Mouse (Mus musculus) layer of hippocampus, adult 9-10 months (tissue): Measurements from ENCODE around the gene Cass4.

Experiments used
- DNase-seq: peaks from one replicate; pipeline ENCODE4 v3.0.0; 2022; ENCODE audit warnings: low spot score

Cass4 gene

DNA sequence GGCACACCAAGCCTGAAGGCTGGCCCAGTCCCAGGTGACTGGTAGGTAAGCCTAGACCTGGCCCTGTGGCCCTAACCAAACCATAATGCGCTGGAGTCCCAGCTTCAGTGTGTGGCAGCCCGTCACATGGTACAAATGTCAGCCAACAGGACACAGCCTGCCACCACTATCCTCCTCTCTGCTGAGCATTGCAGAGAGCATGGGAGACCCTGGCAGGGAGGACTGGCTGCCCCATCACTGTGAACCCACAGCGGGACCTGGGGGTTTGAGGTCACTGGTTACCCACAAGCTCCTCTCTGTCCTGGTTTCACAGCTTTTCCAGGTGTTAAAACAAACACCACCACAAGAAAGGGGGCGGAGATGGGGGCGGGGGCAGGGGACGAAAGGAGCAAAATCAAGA, 3.3 kb upstream of the Cass4 start:
- DNase-seq, result no peak

DNA sequence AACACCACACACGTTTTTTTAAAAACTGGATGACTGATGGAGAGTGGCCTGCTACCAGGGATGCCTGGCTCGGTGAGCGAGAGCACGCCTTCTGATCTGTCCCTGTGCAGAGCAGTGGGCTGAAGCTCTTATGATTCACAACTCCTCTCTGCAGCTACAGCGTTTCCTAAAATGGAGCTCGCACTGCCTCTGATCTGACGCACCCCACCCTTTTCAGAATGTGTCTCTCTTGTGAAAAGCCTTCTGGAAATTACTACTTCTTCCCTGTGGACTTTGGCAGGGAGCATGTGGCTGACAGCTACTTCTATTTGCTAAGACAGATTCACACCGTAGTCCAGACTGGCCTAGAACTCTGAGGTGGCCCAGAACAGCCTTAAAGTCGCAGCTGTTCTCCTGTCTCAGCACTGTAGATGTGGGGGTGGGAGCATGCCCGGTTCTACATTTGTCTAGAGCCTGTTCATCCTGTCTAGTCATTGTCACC, 1.5 kb upstream of the Cass4 start:
- DNase-seq, result no peak

GRCm38 (mm10) chr2:172394052-172394392, 428 bp downstream of the Cass4 start:
- no peak for DNase-seq

DNA sequence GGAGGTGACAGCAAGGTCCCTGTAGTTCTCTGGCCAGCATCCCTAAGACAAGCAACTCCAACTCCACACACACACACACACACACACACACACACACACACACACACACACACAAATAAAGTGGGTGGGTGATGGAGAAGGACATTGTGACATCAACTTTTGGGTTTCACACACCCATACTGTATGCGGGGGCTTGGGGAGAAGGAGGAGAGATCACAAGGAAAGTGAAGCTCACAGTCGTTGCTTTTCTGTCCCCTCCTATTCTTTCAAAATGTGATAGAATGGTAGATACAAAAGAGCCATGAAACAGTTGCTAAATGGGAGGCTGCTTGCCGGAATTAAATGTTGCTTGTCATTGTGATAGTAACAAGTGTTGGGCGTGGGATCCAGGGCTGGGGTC, 1.1 kb downstream of the Cass4 start:
- DNase-seq, result no peak

DNA sequence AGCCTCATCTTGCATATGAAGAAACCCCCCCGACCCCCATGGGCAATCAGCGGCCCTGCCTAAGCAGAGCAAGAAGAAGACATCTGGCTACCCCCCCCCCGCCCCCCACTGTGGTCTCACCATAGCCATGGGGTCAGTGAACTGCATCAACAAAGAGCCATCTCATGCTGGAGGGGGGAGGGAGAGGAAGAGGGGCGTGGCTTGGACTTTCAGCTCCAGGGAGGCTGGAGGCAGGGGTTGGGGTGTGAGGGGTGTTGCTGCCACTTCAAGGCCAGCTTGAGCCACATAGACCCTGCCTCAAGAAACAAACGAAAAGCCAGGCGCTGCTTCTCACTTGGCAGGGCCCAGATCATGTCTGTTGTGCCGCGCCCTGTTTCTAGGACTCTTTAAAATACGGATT, 2.4 kb downstream of the Cass4 start:
- DNase-seq, result no peak

GRCm38 (mm10) chr2:172399901-172400300, 6.3 kb downstream of the Cass4 start:
- no peak for DNase-seq

- no peak for DNase-seq
Measured at GRCm38 (mm10) chr2:172401116-172401825, 7.7 kb downstream of the Cass4 start.

DNA sequence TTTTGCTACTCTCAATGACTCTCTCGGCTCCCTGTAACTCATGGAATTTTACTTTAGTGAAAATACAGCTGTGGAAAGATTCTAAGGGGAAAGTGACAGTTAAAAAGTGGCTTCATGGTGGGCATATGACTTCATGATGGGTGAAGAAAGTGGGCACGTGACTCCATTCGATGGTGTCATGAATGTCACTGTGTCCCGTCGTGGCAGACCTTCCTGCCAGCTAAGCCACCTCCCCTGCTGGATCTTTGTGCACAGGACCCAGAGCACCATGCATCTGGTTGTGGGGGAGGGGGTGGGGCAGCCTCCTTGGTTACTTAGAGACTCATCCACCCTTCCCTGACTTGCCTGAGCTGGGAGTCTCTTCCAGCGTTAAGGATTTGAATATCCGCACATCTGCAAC, 10.6 kb downstream of the Cass4 start:
- no peak for DNase-seq

- DNase-seq, result no peak
Measured at GRCm38 (mm10) chr2:172405011-172405410, 11.4 kb downstream of the Cass4 start.

DNA sequence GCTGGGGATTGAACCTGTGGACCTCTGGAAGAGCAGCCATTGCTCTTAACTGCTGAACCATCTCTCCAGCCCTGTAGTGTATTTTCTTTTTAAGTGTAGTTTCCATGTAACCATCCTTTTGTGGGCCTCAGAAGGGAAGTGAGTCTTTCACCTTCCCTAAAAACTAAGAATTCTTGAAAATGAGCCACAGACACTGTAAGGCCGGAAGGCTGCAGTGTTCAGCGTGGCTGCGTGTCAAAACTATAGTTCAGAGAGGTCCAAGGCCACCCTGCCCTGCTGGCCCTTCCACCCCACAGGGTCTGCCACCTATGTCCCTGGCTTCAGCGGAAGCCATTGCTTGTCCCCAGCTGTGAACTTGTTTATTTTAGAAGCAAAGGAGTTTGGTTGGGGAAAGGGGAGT, 12.6 kb downstream of the Cass4 start:
- no peak for DNase-seq

GRCm38 (mm10) chr2:172407499-172407898, 13.9 kb downstream of the Cass4 start:
- DNase-seq, result no peak

DNA sequence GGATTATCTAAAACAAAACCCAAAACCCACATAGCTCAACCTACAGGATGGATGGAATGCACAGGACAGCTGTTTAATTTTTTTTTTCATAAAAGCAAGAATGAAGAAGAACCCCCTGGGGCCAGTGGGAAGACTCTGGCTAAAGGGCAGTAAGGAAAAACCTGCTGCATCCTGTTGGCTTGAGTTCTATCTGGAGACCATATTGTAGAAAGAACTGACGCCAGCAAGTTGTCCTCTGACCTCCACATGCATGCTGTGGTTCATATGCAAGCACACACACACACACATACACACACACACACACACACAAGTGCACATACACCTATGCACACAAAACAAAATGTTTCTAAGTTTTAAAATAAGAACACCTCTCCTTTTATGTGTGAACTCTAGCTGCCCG, 17.1 kb downstream of the Cass4 start:
- no peak for DNase-seq

- no peak for DNase-seq
Measured at GRCm38 (mm10) chr2:172411091-172411490, 17.5 kb downstream of the Cass4 start.

GRCm38 (mm10) chr2:172412454-172412853, 18.9 kb downstream of the Cass4 start:
- no peak for DNase-seq

DNA sequence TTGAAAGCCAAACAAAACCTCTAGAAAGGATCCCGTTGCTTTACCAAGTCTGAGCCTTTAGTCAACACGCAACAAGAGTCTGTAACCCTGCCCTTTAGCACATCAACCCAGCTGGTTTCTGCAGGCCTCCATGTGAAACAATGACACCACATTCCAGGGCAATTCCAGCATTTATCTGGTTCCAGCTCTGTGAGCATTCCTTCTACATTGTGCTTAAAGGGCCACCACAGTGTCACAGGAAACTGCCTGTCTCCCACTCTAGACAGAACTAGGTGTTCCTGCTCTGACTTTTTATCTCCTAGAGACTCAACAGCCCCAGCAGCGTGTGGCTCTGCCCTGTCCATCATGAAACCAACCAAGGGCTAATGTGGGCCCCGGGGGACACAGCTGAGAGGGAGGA, 19.7 kb downstream of the Cass4 start:
- DNase-seq, result no peak

DNA sequence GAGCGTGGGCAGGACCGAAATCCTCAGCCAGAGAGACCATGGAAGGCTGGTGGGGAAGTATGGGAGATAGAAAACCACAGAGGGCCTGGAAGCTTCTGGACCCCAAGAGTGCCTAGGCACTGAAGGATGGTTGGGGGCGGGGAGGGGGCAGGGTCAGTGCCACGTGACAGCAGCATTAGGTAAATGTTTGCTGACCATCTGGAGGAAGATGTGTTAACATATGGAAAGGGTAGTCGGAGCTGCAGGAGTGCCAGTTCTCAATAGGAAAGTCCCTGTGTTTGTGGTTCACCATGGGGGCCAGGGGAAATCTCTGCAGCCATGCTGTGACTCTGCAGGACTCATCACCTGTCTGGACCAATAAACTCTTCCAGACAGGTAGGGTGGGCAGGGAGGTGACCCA, 20.3 kb downstream of the Cass4 start:
- no peak for DNase-seq

GRCm38 (mm10) chr2:172416218-172416617, 22.6 kb downstream of the Cass4 start:
- no peak for DNase-seq

DNA sequence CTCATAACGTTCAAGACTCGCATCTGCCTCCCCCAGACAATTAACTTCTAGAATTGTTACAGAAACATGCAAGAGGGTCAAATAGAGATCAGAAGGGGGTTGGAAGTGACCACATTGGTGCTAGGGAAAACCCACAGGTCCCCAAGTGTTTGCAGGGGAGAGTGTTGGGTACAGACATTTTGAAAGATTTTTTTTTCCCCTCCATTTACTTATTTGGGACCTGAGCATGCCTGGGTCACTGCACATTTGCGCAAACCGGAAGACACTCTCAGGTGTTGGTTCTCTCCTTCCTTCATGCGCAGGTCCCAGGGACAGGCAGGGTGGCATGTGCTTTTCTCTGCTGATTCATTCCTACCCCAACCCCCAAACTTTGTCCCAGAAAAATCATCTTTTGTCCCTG, 23.3 kb downstream of the Cass4 start:
- no peak for DNase-seq

- DNase-seq, result no peak
Measured at GRCm38 (mm10) chr2:172418208-172418607, 24.6 kb downstream of the Cass4 start.

DNA sequence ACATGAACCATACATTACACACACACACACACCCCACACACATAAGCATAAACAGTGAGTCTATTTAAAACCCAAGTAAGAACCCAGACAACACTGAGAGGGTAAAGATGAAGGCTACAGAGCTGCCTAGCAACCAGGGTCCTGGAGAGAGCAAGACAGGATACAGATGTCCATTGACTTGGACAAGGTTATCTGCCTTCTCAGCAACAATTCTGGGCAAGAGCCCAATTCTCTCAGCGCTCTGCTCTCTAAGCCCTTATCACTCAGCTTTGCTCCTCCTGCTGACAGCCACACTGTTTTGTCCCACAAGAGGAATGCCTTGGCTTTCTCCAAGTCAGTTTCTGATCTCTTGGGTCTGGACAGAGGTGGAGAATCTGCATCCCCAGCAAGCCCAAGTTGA, 37.0 kb downstream of the Cass4 start:
- DNase-seq, result no peak

- DNase-seq, result no peak
Measured at GRCm38 (mm10) chr2:172433746-172434145, 40.2 kb downstream of the Cass4 start.

GRCm38 (mm10) chr2:172437371-172437952, 43.9 kb downstream of the Cass4 start:
- no peak for DNase-seq

DNA sequence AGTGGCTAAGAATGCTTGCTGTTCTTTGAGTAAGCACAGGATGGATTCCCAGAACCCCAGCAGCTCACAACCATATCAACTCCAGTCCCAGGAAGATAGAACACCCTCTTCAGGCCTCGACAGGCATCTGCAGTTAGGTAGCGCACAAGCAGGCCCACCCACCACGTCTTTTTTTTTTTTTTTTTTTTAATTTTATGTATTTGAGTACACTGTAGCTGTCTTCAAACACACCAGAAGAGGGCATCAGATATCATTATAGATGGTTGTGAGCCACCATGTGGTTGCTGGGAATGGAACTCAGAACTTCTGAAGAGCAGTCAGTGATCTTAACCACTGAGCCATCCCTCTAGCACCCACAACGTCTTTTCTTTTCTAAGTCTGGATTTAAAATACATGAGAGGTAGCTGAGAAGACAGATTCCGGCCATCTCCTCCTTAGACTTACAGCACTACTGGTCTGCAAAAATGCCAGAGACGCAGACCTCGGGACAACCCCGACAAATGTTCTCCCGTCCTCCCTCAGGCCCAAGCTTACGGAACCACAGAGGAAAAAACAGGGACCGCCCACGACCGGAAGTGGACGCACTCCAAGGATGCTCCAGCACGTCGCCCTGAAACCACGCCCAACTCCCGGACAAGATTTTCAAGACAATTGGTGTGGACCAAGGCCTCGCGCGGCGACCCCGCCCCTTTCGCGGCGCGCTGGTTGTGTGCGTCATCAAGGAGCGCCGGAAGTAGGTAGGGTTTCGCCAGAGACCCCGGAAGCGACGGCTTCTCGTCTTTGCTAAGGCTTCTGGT, 46.4 kb downstream of the Cass4 start, which contains the start of gene Rtf2:
Rtf2 (plus strand) TSS at position 714 of the 797 bp plus-strand sequence.
- peak; percentile 98 for DNase-seq
